Mouse (Mus musculus) neural tube, embryonic 15.5 days (tissue): ENCODE data around the gene Serpinb2. TPM values are rescaled to one million over a fixed set of nuclear protein-coding genes. Genes with fewer than 3 reads are reported as not detected.
A peak's percentile ranks its signal among the peaks of the same experiment; 100 is the strongest.

Experiments used
- ATAC-seq: fragments of 200-750 bp; cut with Nextera tagmentation; 2 replicates; pipeline ENCODE4 v1.8.0; 2017; ENCODE audit warnings: mild to moderate bottlenecking, moderate TSS enrichment, moderate library complexity; ENCODE audit not compliant: low FRiP score
- H3K27ac ChIP-seq: fragments of 300-500 bp; sonication (generic); replicated peaks from 2 replicates; pipeline ENCODE4 v1.5.1; 2015; ENCODE audit warnings: mild to moderate bottlenecking, inconsistent platforms
- H3K27me3 ChIP-seq: fragments of 300-500 bp; sonication (generic); replicated peaks from 2 replicates; pipeline ENCODE4 v1.6.1; 2015; ENCODE audit warnings: inconsistent platforms
- H3K36me3 ChIP-seq: fragments of 300-500 bp; sonication (generic); 2 replicates; pipeline ENCODE4 v1.6.1; 2015; ENCODE audit warnings: inconsistent platforms
- H3K4me1 ChIP-seq: fragments of 300-500 bp; sonication (generic); 2 replicates; pipeline ENCODE4 v1.6.1; 2015; ENCODE audit warnings: inconsistent platforms
- H3K4me2 ChIP-seq: fragments of 300-500 bp; sonication (generic); 2 replicates; pipeline ENCODE4 v1.6.1; 2015; ENCODE audit warnings: inconsistent platforms, mild to moderate bottlenecking, moderate library complexity
- H3K4me3 ChIP-seq: fragments of 300-500 bp; sonication (generic); replicated peaks from 2 replicates; pipeline ENCODE4 v1.5.1; 2015; ENCODE audit warnings: mild to moderate bottlenecking, inconsistent platforms
- H3K9ac ChIP-seq: fragments of 300-500 bp; sonication (generic); replicated peaks from 2 replicates; pipeline ENCODE4 v1.6.1; 2015; ENCODE audit warnings: mild to moderate bottlenecking, inconsistent platforms
- H3K9me3 ChIP-seq: fragments of 300-500 bp; sonication (generic); replicated peaks from 2 replicates; pipeline ENCODE4 v1.6.1; 2016; ENCODE audit warnings: inconsistent platforms
- WGBS: fragments of 180-500 bp; shearing (Covaris S2); methylation state at CpG from one replicate; pipeline ENCODE4 v1.1.7; 2015; ENCODE audit warnings: mixed read lengths; 5-methylcytosine and 5-hydroxymethylcytosine counted together
- polyA plus RNA-seq: library from polyadenylated mRNA; unstranded; fragments of >200 nt; fragmentation: Nextera tagmentation; extraction: Ambion mirVana; gene quantifications from 2 replicates; pipeline ENCODE4 v1.2.1, GENCODE M21; 2015

Gene Serpinb2
- polyA plus RNA-seq, 1 experiment from 2014 or later, result not detected

DNA sequence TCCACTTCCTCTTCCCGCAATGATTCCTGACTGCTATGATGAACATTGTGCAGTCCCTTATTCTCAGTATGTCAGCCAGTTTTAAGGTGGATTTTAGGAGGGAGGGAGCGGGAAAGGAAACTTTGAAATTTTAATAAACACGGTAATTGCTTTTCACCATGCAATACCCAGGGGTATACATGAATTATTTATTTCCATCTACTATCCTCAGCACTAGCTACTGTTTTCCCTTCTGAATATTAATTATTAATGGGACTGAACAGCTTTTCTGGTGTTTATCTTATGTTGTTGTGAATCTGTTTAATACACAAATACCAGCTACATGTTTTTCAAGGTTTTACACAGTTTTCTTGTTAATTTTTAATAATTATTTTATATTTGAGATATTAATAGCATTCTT lies 73.7 kb downstream of the Serpinb2 start:
- H3K27ac ChIP-seq, result no peak overlapping the region
- H3K9me3 ChIP-seq, result no peaks in the 10 kb centered on the region
- H3K4me2 ChIP-seq, result no peak overlapping the region
- 62% methylated on average over 3 of the region's 3 CpGs for WGBS
- H3K27me3 ChIP-seq, result no peaks in the 10 kb centered on the region
- H3K4me3 ChIP-seq, result no peak overlapping the region
- H3K9ac ChIP-seq, result no peak overlapping the region
- peak; percentile 41; the same call in 1 of the 2 replicates for ATAC-seq
- H3K4me1 ChIP-seq, result no peaks in the 10 kb centered on the region
- no peaks in the 10 kb centered on the region for H3K36me3 ChIP-seq

Other genes starting within 250 kb of the Serpinb2 start
- not detected in 2 replicates for gene Serpinb3b, start 233.1 kb upstream of the Serpinb2 start, polyA plus RNA-seq
- gene Serpinb3c, start 233.1 kb upstream of the Serpinb2 start, polyA plus RNA-seq, result 0.10 TPM in 1 of 2 replicates, not detected in the other
- 0.59 TPM in 1 of 2 replicates, not detected in the other for gene Serpinb11, start 150.2 kb upstream of the Serpinb2 start, polyA plus RNA-seq
- 0.36 and 0.41 TPM in 2 replicates for gene Serpinb7, start 111.8 kb upstream of the Serpinb2 start, polyA plus RNA-seq
- gene Serpinb8, start 78.6 kb downstream of the Serpinb2 start, polyA plus RNA-seq, result 0.33 and 0.84 TPM in 2 replicates